ENCODE assay signal across 22 mouse cellular contexts in the genomic region with DNA sequence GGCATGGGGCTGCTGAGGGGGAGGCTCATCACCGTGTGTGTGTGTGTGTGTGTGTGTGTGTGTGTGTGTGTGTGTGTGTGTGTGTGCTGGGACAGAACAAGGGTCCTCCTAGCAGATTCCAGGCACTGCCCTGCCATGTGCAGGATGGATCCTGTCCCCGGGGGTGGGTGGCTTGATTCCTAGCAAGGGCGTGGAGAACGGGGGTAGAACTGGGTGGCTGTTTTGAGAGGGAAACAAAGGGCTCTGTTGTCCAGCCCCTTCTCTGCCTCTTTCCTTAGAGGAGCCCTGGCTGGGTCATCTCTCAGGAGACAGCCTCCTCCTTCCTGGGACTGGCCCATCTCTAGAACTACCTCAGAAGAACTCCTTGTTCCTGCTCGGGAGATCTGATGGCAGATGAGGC. TPM values are rescaled to one million over a fixed set of nuclear protein-coding genes. Genes with fewer than 3 reads are reported as not detected.
DNase-seq lines count a peak whose midpoint lies in the region; ATAC-seq and TF ChIP-seq lines count a peak whose summit lies in the region.
"Had no signal": no experiment of that assay in that cellular context is flagged by ENCODE, and none has a peak within 500 bp of the region (broad histone marks: within the 10 kb centered on the region; RNA-seq: fewer than 3 reads in every experiment).

No protein-coding gene starts in this region.

- H3K36me3 ChIP-seq in neural tube, embryonic 11.5 days (ENCODE audit: control insufficient read depth, insufficient read depth, low read length): no peaks in the 10 kb centered on the region
- no peaks in the 10 kb centered on the region for H3K36me3 ChIP-seq in small intestine, adult 2 months (ENCODE audit: control insufficient read depth, insufficient read depth, low read length)
- H3K36me3 ChIP-seq in kidney, embryonic 16.5 days (ENCODE audit: insufficient read depth, low read length): no peaks in the 10 kb centered on the region
- H3K36me3 ChIP-seq: limb, embryonic 15.5 days; midbrain, embryonic 15.5 days; stomach, embryonic 15.5 days had no signal

- peak; percentile 16 for DNase-seq in gastrocnemius, adult 2 months
- DNase-seq in gastrocnemius, postnatal 36 days: no peak
- DNase-seq in layer of hippocampus, adult 2 months (ENCODE audit: low spot score in 2 of 2): no peak
- no peak for DNase-seq in layer of hippocampus, adult 8-10 months (ENCODE audit: low spot score in 2 of 2)
- DNase-seq in neural tube, embryonic 11.5 days (ENCODE audit: low spot score): peak; percentile 9
- no peak for DNase-seq in neural tube, embryonic 10.5 days (ENCODE audit: extremely low spot score, low spot score)
- DNase-seq: adrenal gland, postnatal 14 days; cerebellum, adult 8-10 months; kidney, postnatal 36 days; lung, postnatal 10 days; retina, postnatal 1 day; right cerebral cortex, postnatal 25 days had no signal

- WGBS in neural tube, embryonic 11.5 days: 42% methylated on average over 5 of the region's 5 CpGs
- WGBS in small intestine, adult 2 months: 47% methylated on average over 5 of the region's 5 CpGs
- 52% methylated on average over 5 of the region's 5 CpGs for WGBS in kidney, embryonic 16.5 days

- H3K4me2 ChIP-seq in neural tube, embryonic 11.5 days (ENCODE audit: low read depth): no peak overlapping the region
- no peak overlapping the region for H3K4me2 ChIP-seq in kidney, embryonic 16.5 days (replicated peaks; ENCODE audit: low read depth, low read length)
- H3K4me2 ChIP-seq: heart, embryonic 11.5 days; limb, embryonic 15.5 days; liver, embryonic 15.5 days; stomach, embryonic 15.5 days had no signal

- no peak for ATAC-seq in neural tube, embryonic 11.5 days (ENCODE audit: insufficient read depth, low FRiP score, low TSS enrichment)
- ATAC-seq in kidney, embryonic 16.5 days (ENCODE audit: low FRiP score, low TSS enrichment): no peak
- ATAC-seq: CD4-positive, CD25-positive, alpha-beta regulatory T cell, adult 4 months; intestine, postnatal 0 days; midbrain, embryonic 15.5 days had no signal

- no peak for TF ChIP-seq CTCF in gastrocnemius, adult 2 months (IDR thresholded peaks at IDR 0.05)
- no peak for TF ChIP-seq CTCF in layer of hippocampus, adult 2 months (conservative IDR thresholded peaks at IDR 0.05)
- no peak for TF ChIP-seq CTCF in small intestine, adult 2 months (IDR thresholded peaks at IDR 0.05; ENCODE audit: extremely low read depth, insufficient read length, insufficient replicate concordance, low read depth, low read length)

- H3K9me3 ChIP-seq in neural tube, embryonic 11.5 days (ENCODE audit: control insufficient read depth, low read length): no peaks in the 10 kb centered on the region
- no peaks in the 10 kb centered on the region for H3K9me3 ChIP-seq in kidney, embryonic 16.5 days (ENCODE audit: low read length)
- H3K9me3 ChIP-seq: limb, embryonic 15.5 days; liver, embryonic 15.5 days; midbrain, embryonic 15.5 days; stomach, embryonic 15.5 days had no signal

- H3K27me3 ChIP-seq in neural tube, embryonic 11.5 days (ENCODE audit: control insufficient read depth, insufficient read depth, low read length): no peaks in the 10 kb centered on the region
- no peaks in the 10 kb centered on the region for H3K27me3 ChIP-seq in small intestine, adult 2 months (ENCODE audit: control insufficient read depth, insufficient read depth, low read length)
- no peaks in the 10 kb centered on the region for H3K27me3 ChIP-seq in kidney, embryonic 16.5 days (ENCODE audit: insufficient read depth, low read length)
- H3K27me3 ChIP-seq: limb, embryonic 15.5 days; liver, embryonic 15.5 days; midbrain, embryonic 15.5 days; stomach, embryonic 15.5 days had no signal

- intact Hi-C loops in gastrocnemius, adult 2 months (cut with DNase I): no loop called here
- intact Hi-C loops in gastrocnemius, postnatal 36 days (cut with DNase I): no loop called here

- peaks cover 46% of the 10 kb centered on the region for H3K4me1 ChIP-seq in neural tube, embryonic 11.5 days (ENCODE audit: control insufficient read depth, insufficient read depth, low read length)
- peaks cover 54% of the 10 kb centered on the region for H3K4me1 ChIP-seq in small intestine, adult 2 months (ENCODE audit: control insufficient read depth, insufficient read depth, insufficient read length, low read length)
- peaks cover 55% of the 10 kb centered on the region for H3K4me1 ChIP-seq in kidney, embryonic 16.5 days (ENCODE audit: insufficient read depth, low read length)

- no peak for TF ChIP-seq POLR2A in small intestine, adult 2 months (IDR thresholded peaks at IDR 0.05; ENCODE audit: low read depth, low read length)

- H3K9ac ChIP-seq in neural tube, embryonic 11.5 days (ENCODE audit: low read length): no peak overlapping the region
- no peak overlapping the region for H3K9ac ChIP-seq in kidney, embryonic 16.5 days (replicated peaks; ENCODE audit: low read length)
- H3K9ac ChIP-seq: limb, embryonic 15.5 days; liver, embryonic 15.5 days; midbrain, embryonic 15.5 days; stomach, embryonic 15.5 days had no signal

- H3K27ac ChIP-seq in gastrocnemius, adult 2 months: no peak overlapping the region; the same call in 1 of the 2 replicates
- H3K27ac ChIP-seq in layer of hippocampus, adult 2 months: peak overlapping the region; percentile 95
- no peak overlapping the region for H3K27ac ChIP-seq in neural tube, embryonic 11.5 days (ENCODE audit: low read depth, low read length)
- H3K27ac ChIP-seq in small intestine, adult 2 months (ENCODE audit: insufficient read depth, low read depth, low read length): 0 out of 2 replicates have a peak overlapping the region, but pooled peaks have one; percentile 3
- no peak overlapping the region for H3K27ac ChIP-seq in kidney, embryonic 16.5 days (ENCODE audit: low read length)
- H3K27ac ChIP-seq: limb, embryonic 15.5 days; midbrain, embryonic 15.5 days; stomach, embryonic 15.5 days had no signal

- H3K4me3 ChIP-seq in gastrocnemius, adult 2 months: no peak overlapping the region
- H3K4me3 ChIP-seq in layer of hippocampus, adult 2 months: no peak overlapping the region
- no peak overlapping the region for H3K4me3 ChIP-seq in neural tube, embryonic 11.5 days (ENCODE audit: low read depth, low read length)
- H3K4me3 ChIP-seq in small intestine, adult 2 months (ENCODE audit: low read depth, low read length): no peak overlapping the region
- H3K4me3 ChIP-seq in kidney, embryonic 16.5 days (ENCODE audit: low read length): no peak overlapping the region
- H3K4me3 ChIP-seq: left cerebral cortex, adult 2 months; limb, embryonic 15.5 days; liver, embryonic 15.5 days; midbrain, embryonic 15.5 days; stomach, embryonic 15.5 days had no signal

RNA-seq across cellular contexts. Expression of a gene that starts 5.9 kb away (rescaled TPM):
- total RNA-seq in gastrocnemius, adult 2 months (2021): 10 to 100 TPM in 1 of 2 experiments, 1 to 10 TPM in 1; 6.9 to 10.8 TPM
- total RNA-seq in gastrocnemius, postnatal 36 days (2021): 1 to 10 TPM; 7.8 to 8.6 TPM
- 100 to 1,000 TPM; 143 to 148 TPM for total RNA-seq in layer of hippocampus, adult 2 months (2021)
- total RNA-seq in layer of hippocampus, adult 8-10 months (2022): 100 to 1,000 TPM; 138 to 175 (median 160) TPM
- 5.0 and 5.3 TPM in 2 replicates for polyA plus RNA-seq in neural tube, embryonic 11.5 days (2014; fragmentation: Nextera tagmentation; extraction: Ambion mirVana)
- polyA plus RNA-seq in small intestine, adult 2 months (2012; rRNA removed): 34.3 and 66.7 TPM in 2 replicates
- polyA plus RNA-seq in kidney, embryonic 16.5 days (2015; fragmentation: Nextera tagmentation; extraction: Ambion mirVana): 11.2 and 11.4 TPM in 2 replicates

RNA-seq across cellular contexts. Expression of a gene that starts 57.7 kb away (rescaled TPM):
- 100 to 1,000 TPM; 242 to 287 TPM for total RNA-seq in gastrocnemius, adult 2 months (2021)
- 100 to 1,000 TPM; 210 to 242 TPM for total RNA-seq in gastrocnemius, postnatal 36 days (2021)
- total RNA-seq in layer of hippocampus, adult 2 months (2021): 100 to 1,000 TPM; 278 to 289 TPM
- total RNA-seq in layer of hippocampus, adult 8-10 months (2022): 100 to 1,000 TPM; 222 to 342 (median 280) TPM
- 687 and 719 TPM in 2 replicates for polyA plus RNA-seq in neural tube, embryonic 11.5 days (2014; fragmentation: Nextera tagmentation; extraction: Ambion mirVana)
- 139 and 203 TPM in 2 replicates for polyA plus RNA-seq in small intestine, adult 2 months (2012; rRNA removed)
- polyA plus RNA-seq in kidney, embryonic 16.5 days (2015; fragmentation: Nextera tagmentation; extraction: Ambion mirVana): 746 and 752 TPM in 2 replicates

Comparison
In these comparisons a context has a peak if more than half of its experiments do, and no peak if none do; other contexts are left out.
1. DNase-seq: peak in gastrocnemius, adult 2 months (single experiment) and neural tube, embryonic 11.5 days (single experiment); none in gastrocnemius, postnatal 36 days (0 of 2), layer of hippocampus, adult 2 months (0 of 2), layer of hippocampus, adult 8-10 months (0 of 2) and neural tube, embryonic 10.5 days (single experiment).
2. H3K27ac ChIP-seq: peak in layer of hippocampus, adult 2 months (single experiment) and small intestine, adult 2 months (single experiment); none in gastrocnemius, adult 2 months (single experiment), neural tube, embryonic 11.5 days (single experiment) and kidney, embryonic 16.5 days (single experiment).
3. RNA of a gene that starts 5.9 kb away (total RNA-seq): 138 to 175 TPM in layer of hippocampus, adult 8-10 months and 143 to 148 TPM in layer of hippocampus, adult 2 months; 6.9 to 10.8 TPM in gastrocnemius, adult 2 months and 7.8 to 8.6 TPM in gastrocnemius, postnatal 36 days; every median in the first group is over 10 times any median in the second.